Mouse (Mus musculus): ENCODE measurements at regions not wholly inside any gene's neighbourhood (a gene's known extent, or its start where the extent isn't known, plus 50 kb on each side); places are given as distances from the start of the nearest gene placed in this dataset.

DNA sequence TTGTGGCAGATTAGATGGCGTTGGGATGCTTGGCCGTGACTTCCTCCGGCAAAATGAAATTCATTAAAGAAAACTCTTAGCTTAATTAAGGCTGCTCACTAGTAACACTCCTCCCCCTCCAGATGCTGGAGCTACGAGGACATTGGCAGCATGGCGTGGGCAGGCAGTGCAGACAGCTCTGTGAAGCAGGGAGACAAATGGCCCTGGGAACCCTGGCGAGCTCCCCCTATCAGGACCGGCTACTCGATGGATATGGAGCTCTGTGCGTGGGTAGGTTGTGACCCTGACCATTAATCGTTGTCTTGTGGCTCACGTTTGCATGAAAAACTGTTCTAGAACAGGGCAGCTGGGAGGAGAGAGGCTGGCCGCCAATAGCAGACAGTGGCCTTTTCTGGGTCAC lies 251.8 kb downstream of the Zfp704 start:
- no peak for TF ChIP-seq EP300 (IDR thresholded peaks at IDR 0.05; ENCODE audit: low read depth)
- no peak for TF ChIP-seq CTCF (IDR thresholded peaks at IDR 0.05; ENCODE audit: low read depth)
